Mouse (Mus musculus) left cerebral cortex, postnatal 4 days (tissue): ENCODE data around the gene Crlf1. TPM values are rescaled to one million over a fixed set of nuclear protein-coding genes. Genes with fewer than 3 reads are reported as not detected.

Experiments used
- DNase-seq: peaks from one replicate; pipeline ENCODE4 v3.0.0-alpha.2; 2022
- intact Hi-C: fragments of 180-260 bp; cut with DNase I; formaldehyde crosslinking; loops from one replicate; pipeline ENCODE4 v1.15.1; 2025
- total RNA-seq, 2 experiments: library from RNA; stranded (reverse); gene quantifications; 2 replicates each; pipeline ENCODE4 v1.2.3; 2021

Crlf1 gene
- total RNA-seq, 2 experiments from 2014 or later, result 22.3 to 32.3 TPM

DNA sequence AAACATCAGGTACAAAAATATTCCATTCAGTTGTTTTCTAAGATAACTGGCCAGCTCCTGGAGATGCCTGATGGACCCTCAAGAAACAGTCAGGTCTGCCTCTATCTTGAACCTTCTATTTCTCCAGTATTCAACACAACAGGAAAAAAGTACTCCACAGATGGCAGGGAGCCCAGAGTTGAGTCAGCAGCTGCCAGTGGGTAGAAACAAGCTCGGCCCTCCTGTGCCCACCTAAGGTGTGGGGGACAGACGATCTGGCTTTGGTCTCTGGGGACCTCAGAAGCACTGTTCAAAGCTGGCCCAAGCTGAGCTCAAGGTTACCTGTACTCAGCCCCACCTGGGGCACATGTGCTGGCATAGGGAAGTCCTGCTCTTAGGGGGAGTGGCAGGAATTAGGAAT, 20.5 kb downstream of the Crlf1 start:
- intact Hi-C loops, result no loop called here
- no peak for DNase-seq

DNA sequence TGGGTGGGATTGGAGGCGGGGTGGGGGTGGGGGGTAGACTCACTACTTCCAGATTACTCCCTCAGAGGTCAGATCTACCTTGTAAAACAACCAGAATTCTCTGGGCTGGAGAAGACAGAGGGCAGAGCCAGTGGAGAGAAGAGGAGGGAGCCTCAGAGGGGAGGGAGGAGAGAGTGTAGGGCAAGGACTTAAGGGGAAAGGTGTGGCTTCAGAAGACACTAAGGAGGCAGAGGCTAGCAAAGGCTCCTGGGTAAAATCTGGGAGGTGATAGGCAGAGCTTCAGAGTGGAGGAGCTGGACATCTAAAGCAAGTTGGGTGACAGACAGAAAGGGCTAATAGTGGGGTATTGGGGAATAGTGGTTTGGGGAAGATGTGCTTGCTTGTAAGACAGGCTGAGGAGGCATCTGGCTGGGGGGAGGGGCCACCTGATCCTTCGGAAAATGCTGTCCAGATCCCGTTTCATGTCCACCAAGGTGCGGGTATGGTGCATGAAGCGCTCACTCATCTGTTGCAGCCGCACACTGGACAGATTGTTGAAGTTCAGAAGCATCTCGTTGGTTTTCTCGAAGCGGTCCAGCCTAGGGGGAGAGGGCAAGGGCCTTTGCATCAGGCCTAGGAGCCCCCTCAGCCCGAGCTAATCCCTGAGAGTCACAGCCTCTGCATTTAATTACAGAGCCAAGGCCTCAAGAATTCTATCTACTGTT, 25.1 kb downstream of the Crlf1 start:
- no peak for DNase-seq
- intact Hi-C loops, result no loop called here

DNA sequence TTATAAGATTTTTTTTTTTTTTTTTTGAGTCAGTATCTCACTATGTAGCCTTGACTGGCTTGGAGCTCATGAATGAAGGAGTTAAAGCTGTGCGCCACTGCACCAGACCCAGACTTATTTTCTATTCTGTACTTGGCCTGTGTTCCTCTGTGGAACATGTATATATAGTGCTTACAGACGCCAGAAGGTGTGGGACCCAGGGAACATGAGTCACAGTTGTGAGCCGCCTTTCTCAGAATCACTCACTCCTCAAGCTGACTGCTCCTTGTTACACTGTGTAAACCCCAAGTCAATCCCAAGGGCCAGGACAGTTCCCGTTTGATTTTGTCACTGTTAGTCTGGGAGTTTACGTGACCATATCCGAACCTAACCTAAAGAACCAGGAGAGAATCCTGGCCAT, 26.1 kb downstream of the Crlf1 start:
- intact Hi-C loops, result no loop called here
- DNase-seq, result no peak

DNA sequence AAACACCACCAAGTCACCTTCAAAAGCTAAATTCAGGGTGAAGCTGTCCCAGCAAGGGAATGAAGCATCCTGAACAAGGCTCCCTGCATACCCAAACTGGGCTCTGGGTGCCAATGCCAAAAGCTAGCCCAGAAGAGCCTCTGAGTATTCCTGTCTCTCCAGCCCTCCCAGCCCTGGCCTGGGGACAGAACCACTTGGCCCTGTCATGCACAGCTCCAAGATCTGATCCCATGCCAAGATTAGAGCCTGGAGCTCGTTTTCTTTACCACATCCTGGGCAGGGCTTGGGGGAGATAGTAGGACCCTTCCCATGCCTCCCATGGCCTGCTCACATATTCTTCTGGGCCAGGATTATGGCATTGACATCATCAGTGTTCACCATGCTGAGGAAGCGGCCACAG, 26.6 kb downstream of the Crlf1 start:
- intact Hi-C loops, result no loop called here
- DNase-seq, result no peak

DNA sequence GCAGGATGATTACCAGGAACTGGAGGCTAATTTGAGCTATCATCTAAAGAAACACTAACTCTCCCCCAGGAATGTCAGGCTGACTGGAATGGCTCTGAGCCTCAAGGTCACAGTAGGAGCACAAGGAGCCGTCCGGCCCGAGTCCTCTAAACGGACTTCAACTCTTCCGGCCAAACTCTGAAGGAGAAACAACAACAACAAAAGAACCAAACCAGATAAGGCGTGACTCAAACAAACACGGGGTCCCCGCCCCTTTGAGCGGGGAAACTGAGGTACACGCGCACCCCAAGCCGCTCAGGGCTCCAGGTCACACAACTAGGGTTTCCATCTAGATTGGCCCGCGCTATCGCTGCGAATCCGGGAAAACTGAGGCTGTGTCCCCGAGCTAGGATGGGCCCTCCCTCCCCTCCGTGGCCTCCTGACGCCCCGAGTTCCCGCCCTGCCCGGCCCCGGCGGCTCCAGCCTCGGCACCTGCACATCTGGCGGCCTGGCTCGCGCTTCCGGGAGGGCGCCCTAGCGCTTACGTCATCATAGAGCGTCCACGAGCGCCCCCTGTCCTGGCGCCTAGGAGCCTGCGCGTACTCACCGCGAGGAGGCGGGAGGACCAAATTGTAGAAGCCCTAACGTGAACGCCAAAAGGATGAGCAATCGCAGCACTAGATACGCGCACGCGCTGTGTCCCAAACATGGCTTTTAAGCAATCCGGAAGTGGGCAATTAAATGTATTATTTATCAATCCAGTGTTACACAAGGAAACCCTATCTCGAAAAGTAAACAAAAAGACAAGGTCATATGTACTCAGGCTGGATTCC, 29.8 kb downstream of the Crlf1 start:
- peak; percentile 96 for DNase-seq
- intact Hi-C loops, result no loop called here

DNA sequence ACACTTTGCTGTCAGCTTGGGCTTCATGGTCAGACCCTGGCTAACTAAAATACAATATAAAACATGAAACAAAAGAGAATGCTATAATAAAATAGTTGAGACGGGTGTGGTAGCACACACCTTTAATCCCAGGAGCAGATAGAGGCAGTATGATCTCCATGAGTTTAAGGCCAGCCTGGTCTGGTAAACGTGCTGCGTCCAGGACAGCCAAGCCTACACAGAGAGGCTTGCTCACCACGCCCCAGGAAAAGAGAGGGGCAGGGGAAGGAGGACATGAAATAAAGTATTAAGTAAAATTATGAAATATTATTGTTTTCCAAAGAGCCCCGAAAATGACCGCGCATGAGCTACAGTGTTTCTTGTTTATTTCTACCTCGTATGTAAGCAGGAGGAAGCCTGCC, 34.2 kb downstream of the Crlf1 start:
- no peak for DNase-seq
- intact Hi-C loops, result no loop called here

DNA sequence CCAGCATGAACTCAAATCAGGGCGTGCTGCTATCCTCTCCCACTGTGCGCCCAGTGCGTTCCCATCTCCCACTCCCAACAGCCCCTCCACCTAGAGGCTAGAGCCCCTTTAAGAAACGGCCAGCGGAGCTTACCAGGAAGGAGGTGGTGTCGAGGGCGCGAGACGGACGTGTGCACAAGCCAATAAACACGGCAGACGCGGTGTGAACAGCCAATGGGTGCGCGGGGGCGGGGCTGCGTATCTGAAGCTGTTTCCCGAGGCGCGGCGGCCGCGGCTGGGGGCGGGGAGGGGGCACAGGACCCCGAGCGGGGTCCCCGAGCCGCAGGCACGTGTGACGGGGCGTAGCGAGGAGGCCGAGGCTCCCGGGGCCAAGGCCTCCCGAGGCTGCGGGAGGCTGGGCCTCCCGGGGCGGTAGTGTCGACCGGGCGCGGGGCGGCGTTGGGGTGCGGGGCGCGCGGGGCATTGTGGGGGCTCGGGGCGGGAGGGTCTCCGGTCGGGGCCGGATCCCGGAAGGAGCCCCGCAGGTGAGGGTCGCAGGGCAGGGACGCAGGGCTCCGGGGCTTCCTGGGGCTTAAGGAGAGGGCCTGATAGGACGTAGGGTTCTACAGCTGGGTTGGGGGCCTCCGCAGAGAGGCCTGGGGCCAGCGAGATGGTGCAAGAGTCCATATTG, 34.7 kb downstream of the Crlf1 start, which contains the start of the genes Fkbp8 and Kxd1:
Fkbp8 (plus strand) TSS at position 213 of the 670 bp plus-strand sequence.
Kxd1 (minus strand) TSS at position 445 of the 670 bp plus-strand sequence.
- intact Hi-C loops, result no loop called here
- peak; percentile 98 for DNase-seq

DNA sequence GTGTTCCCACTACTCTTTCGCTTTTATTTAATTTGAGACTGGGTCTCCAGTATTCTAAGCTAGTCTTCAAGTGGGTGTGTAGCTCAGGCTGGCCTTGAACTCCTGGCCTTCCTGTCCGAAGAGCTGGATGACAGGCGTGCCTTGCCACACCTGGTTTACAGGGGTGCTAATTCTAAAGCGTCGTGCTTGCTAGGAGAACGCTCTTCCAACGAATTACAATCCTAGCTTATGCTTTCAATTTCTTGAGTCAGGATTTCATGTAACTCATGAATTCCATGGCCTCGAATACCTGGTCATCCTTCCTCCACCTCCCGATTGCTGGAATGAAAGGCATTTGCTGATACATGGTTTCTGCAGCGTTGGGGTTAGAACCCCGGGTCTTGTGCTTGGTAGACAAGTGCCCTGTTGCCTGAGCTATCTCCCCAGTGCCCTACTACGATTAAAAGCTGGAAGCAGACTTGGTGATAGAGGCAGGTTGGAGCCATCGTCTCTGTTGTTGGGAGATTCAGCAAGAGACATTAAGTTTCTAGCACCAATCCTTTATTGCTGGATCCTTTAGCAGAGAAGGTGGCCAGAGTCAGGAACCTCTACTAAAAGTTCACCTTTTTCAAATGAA, 35.3 kb downstream of the Crlf1 start:
- no peak for DNase-seq
- intact Hi-C loops, result no loop called here

DNA sequence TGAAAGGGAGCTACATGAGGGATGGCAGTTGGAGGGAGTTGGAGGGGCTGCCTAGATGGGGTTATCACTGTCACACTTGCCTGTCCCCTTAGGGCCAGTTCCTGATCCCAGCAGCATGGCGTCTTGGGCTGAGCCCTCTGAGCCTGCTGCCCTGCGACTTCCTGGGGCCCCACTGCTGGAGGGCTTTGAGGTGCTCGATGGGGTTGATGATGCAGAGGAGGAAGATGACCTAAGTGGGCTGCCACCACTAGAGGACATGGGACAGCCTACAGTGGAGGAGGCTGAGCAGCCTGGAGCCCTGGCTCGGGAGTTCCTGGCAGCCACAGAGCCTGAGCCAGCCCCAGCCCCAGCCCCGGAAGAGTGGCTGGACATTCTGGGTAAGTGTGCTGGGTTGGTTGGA, 36.3 kb downstream of the Crlf1 start:
- intact Hi-C loops, result no loop called here
- DNase-seq, result no peak

DNA sequence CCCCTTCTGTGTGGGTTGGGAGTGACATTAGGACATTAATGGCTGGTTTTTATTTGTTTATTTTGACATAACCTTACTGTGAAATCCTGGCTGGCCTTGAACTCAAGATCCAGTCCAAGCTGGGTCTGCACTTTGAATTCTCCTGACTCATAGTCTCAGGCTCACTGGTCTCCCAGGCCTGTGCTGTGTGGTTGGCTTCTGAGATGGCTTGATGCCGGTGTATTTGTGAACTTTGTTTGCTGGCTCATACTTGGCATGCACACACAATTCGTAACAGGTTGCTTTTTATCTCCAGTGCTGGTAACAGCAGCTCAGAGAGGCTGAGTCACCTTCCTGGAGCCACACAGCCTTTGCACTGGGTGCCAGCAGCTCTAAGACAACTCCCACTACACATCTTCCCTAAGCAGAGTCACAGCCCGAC, 36.8 kb downstream of the Crlf1 start:
- intact Hi-C loops, result no loop called here
- no peak for DNase-seq

DNA sequence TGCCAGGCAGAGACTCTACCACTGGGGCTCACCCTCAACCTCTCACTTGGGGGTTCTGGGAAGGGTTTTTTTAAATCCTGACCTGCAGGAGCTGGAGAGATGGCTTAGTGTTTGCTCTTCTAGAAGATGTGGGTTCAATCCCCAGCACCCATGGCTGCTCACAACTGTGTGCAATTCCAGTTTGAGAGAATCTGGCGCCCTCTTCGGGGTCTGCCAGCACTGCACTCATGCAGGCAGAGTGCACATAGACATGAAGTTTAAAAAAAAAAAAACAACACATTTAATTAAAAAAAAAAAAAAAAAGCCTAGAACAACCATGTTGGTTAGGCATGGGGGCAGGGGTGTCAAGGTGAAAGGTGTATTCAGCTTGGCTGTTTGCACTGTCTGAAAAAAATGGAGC, 37.4 kb downstream of the Crlf1 start:
- DNase-seq, result no peak
- intact Hi-C loops, result no loop called here

DNA sequence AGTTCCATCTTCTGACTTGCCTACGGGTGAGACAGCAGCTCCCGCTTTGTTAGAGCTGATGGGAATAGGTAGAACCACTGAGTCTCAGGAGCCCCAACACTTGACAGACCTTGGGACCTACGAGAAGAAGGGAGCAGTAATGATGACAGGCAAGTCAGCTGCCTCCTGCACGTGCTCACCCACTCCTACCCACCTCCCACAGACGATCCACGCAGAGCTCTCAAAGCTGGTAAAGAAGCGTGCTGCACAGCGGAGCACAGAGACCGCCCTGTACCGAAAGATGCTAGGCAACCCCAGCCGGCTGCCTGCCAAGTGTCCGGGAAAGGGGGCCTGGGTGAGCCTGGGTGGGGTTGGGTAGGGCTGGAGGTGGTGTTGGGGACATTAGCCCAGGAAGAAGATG, 41.3 kb downstream of the Crlf1 start:
- DNase-seq, result no peak
- intact Hi-C loops, result no loop called here

DNA sequence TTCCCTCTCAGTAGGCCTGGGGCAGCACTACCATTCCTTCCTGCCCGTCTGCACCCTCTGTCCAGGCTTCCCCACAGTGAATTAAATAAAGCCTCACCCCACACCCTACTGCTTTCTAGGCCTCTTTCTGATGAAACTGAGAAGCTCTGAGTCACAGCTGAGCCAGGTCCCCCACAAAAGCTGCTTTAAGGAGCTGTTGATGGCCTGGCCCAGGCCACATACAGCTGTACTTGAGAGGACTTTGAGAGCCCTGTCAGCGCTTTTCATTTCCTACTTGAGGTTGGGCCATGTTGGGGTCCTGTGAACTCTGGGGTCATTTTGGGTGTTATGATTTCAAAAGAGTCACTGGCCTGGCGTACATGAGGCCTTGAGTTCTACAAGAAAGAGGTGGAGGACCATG, 42.3 kb downstream of the Crlf1 start:
- intact Hi-C loops, result no loop called here

DNA sequence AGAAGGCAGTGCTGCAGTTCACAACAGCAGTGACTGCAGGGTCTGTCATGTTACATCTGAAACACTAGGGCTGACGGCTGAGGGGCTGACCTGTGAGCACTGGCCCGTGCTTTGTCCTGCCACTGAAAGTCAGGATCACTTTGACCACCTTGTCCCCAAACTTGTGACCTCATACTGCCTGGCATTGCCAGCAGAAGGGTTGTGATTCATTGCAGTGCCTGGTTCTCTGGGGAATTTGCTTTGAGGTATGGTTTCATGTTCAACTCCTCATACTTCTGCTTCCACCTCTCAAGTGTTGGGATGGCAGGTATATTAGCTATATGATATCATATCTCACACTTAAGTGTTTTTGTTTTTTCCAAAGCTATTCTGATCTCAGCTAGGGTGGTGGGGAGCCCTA, 42.7 kb downstream of the Crlf1 start:
- intact Hi-C loops, result no loop called here

More for the DNA sequence above, 42.3 kb downstream of the Crlf1 start:
- DNase-seq, result no peak

DNA sequence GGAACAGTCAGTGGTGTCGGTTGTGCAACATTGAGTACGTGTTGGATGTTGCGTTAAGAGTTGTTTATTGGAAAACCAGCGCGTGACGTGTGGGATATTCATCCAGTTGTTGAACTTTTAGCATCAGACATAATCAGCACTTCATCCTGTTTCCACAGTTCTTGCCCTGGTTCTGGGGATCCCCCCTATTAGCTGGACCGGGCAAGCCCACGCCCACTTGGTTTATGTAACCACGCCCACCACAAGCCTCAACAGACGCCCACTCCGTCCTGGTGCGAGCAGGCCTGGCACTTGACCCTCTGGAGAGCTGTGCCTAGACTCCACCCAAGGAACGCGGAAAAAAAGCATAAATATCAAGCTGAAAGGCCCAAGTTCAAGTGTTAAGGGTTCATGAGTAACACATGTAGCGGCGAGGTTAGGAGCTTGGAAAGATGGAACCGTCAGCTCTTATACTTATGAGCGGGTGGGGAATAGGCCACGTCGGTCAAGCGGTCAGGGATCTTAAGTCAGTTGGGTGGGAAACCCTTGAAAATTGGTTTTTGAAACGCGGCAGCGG, 45.1 kb downstream of the Crlf1 start:
- DNase-seq, result peak; percentile 49
- intact Hi-C loops, result no loop called here

More for the DNA sequence above, 42.7 kb downstream of the Crlf1 start:
- DNase-seq, result no peak

DNA sequence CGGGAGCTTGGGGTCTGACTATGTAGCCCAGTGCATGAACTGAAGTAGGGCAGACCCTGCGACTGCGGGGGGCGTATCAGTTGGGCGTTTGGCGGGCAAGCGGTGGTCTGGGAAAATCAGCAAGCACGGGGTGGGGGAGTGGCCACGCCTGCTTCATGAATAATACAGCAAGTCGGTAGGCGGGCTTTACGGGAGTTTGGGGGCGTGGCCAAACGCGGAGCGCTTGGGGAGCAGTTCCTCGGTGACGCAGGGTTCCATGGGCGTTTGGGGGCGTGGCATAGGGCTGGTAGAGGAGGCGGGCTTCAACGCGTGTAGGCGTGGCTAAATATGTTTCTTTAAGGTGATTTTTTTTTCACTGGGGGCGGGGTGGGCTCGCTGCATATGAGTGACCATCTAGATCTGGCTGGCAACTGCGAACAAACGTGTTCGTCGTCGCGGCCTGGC, 45.7 kb downstream of the Crlf1 start:
- DNase-seq, result peak; percentile 100
- intact Hi-C loops, result no loop called here

DNA sequence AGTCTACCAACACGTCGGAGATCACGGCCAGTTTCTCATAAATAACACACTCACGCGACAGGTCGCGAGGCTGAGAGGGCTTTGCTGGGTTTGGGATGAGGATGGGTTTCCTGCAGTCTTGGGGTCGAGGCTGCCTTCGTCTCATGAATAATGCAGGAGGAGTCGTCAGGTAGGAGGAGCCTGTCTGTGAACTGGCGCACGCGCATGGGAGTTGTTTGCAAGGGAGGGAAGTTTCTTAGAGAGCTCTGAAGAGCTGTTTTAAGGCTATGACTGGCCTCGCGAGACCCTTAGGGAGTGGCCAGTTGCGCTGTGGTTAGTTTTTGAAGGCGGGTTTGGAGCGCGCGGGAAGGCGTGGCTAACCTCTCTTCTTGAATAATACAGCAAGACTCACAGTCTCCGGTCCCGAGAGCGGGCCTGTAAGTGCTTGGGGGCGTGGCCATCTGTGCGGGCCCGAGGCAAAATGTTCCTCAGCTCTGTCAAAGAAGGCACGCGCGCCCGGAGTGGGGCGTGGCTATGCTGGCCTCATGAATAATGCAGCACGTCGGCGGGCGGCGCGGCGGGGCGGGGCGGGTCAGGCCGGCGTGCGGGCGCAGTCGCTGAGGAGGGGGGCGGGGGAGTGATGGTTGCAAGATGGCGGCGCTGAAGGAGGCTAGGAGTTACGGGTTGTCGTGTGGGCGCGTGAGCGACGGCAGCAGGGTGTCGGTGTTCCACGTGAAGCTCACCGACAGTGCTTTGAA, 46.3 kb downstream of the Crlf1 start, which contains the start of gene Ell:
Ell (plus strand) TSS at position 381 of the 737 bp plus-strand sequence.
- DNase-seq, result peak; percentile 100
- intact Hi-C loops, result no loop called here

DNA sequence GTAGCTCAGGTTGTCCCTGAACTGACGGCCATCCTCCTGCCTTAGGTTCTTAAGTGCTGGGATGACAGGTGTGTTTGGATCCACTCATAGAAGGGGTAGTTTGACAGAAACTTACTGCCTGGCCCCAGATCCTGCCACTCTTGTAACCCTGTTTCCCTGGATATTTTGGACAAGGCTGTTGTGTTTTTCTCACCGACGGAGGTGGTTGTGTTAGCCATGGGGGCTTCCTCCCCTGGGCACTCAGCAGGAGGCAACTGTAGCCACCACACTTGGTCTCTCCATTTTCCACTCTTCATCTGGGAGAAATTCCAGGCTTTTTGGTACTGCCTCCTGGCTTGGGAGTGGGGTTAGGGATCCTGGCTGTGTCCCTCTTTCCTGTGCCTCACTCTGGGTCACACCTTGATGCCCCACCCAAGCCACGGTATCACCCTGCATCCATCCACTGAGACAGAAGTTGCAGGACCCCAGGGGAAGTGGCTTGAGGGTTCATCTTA, 47.1 kb downstream of the Crlf1 start:
- intact Hi-C loops, result no loop called here
- DNase-seq, result no peak

DNA sequence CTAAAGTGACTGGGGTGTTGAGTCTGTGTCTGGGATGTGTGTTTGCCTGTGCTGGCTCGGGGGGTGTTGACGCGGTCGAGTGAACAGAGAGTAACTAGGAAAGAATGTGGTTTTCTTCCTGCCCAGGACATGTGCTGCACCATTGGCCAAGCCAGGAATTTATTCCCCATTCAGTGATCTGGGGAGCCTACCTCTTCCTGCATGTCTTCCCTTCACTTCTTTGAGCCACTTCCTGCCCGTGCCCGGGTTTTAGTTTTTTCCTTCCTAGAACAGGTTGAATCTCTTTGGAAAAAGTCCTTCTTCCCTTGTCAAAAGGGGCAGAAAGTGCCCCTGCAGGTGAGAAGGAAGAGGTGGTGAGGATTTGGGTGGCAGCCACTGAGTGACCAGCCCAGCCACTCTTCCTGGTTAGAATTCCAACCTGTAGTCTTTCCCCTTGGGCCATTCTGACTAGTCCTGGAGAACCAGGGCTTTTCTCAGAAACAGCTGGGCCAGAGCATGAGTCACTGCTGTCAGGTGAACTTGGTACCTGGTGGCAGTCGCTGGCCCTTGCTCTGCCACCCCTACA, 47.6 kb downstream of the Crlf1 start:
- DNase-seq, result no peak
- intact Hi-C loops, result no loop called here
